Mouse (Mus musculus) cortical plate, adult 2 months (tissue): Measurements from ENCODE around the gene Pafah1b1.
A peak's percentile ranks its signal among the peaks of the same experiment; 100 is the strongest.

ENCODE experiments used
- CTCF ChIP-seq: fragments of 200-500 bp; IDR thresholded peaks from 2 replicates; pipeline ENCODE4 v1.5.1; 2011; ENCODE audit warnings: mild to moderate bottlenecking, control low read depth, low read length; ENCODE audit not compliant: insufficient read depth; ENCODE audit errors: extremely low read depth
- POLR2A ChIP-seq: fragments of 200-500 bp; IDR thresholded peaks from 2 replicates; pipeline ENCODE4 v1.6.1; 2011; ENCODE audit warnings: mild to moderate bottlenecking, low read length, control low read depth; ENCODE audit not compliant: insufficient read depth; ENCODE audit errors: extremely low read depth

- TF ChIP-seq CTCF = 0 out of 2 replicates have a peak, but pooled peaks have one; percentile 9
- TF ChIP-seq POLR2A = 0 out of 2 replicates have a peak, but pooled peaks have one; percentile 39
Observed at GRCm38 (mm10) chr11:74637971-74638790, 86.3 kb downstream of the Pafah1b1 start.
